Mouse (Mus musculus) cerebellum, postnatal 10 days (tissue): ENCODE data around the gene Paqr7.

ENCODE experiments used
- DNase-seq, 2 experiments: peaks; one replicate each; pipeline ENCODE4 v3.0.0; 2021; ENCODE audit warnings: mixed read lengths in 2 of 2

Paqr7 gene

DNA sequence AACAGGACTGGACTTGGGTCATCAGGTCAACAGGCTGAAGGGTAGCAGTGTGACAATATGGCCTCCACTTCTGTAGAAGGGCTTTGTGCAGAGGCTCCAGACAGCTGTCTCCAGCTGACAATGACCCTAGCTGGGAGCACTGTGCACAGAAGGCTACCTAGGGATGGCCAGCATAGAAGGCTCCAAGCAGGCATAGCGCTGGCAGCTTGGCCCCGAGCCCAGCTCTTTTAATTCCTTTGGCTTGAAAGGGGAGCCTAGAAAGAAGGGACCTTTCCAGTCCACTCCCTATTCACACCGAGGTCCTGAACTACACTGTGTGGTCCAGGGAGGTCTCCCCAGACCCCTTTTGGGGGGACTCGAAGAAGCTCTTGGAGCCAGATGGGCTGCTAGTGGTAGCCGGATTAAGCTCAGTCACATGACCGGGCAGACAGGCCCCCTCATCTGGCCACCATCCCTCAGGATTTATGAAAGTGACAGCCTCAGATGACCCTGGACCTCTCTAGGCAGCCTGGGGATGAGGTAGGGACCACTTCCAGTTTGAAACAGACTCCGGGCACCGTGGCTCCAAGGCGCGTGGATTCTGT lies 42.6 kb downstream of the Paqr7 start:
- peak; percentile 72 to 73 for DNase-seq

- DNase-seq: peak in 1 of 2 experiments; percentile 12
Measured at GRCm38 (mm10) chr4:134542726-134543125, 46.2 kb downstream of the Paqr7 start.

GRCm38 (mm10) chr4:134543261-134543660 lies 46.8 kb downstream of the Paqr7 start:
- peak; percentile 96 to 97 for DNase-seq

- DNase-seq: peak; percentile 65
Measured at GRCm38 (mm10) chr4:134546814-134547705, 50.6 kb downstream of the Paqr7 start.

DNA sequence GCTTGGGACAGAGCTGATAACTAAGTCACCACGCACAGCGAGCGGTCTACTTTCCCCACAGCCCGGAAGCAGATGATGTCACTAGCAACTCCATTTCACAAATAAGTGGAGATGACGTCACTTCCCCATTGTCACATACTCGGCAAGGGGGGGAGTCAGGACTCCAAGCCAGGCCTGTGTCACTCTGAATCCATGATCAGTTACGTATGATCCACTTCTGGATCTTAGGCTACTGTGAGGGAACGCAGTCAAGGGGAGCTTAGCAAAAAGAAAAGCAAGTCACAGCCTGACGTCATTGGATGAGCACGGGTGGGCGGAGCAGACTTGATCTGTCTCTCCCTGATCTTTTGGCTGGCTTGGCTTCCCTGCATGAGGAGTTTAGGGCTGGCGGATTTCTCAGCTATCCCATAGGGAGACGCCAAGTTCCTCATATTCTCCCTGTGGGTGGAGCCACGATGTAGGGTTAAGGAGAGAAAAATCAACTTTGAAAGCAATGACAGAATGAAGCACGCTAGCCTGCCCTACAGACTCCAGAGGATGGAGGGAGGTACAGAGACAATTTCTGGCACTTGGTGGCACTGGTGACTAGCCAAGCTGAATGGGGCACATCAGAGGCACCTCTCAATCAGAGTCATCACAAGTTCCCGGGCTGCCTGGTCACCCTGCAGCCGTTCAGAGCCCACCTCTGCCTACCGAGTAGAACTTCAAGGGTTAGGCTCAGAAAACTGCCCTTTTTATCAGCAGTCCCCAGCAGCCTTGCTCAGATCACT lies 51.9 kb downstream of the Paqr7 start:
- DNase-seq: peak in 1 of 2 experiments; percentile 55

- peak; percentile 30 to 43 for DNase-seq
Measured at GRCm38 (mm10) chr4:134549899-134550298, 53.4 kb downstream of the Paqr7 start.

GRCm38 (mm10) chr4:134551494-134552316 lies 55.2 kb downstream of the Paqr7 start, which contains the start of gene Selenon:
Gene Selenon, minus strand, starts transcription at chr4:134552166.
- peak; percentile 75 to 88 for DNase-seq

- peak in 1 of 2 experiments; percentile 52 for DNase-seq
Measured at GRCm38 (mm10) chr4:134553631-134554030, 57.1 kb downstream of the Paqr7 start.

DNA sequence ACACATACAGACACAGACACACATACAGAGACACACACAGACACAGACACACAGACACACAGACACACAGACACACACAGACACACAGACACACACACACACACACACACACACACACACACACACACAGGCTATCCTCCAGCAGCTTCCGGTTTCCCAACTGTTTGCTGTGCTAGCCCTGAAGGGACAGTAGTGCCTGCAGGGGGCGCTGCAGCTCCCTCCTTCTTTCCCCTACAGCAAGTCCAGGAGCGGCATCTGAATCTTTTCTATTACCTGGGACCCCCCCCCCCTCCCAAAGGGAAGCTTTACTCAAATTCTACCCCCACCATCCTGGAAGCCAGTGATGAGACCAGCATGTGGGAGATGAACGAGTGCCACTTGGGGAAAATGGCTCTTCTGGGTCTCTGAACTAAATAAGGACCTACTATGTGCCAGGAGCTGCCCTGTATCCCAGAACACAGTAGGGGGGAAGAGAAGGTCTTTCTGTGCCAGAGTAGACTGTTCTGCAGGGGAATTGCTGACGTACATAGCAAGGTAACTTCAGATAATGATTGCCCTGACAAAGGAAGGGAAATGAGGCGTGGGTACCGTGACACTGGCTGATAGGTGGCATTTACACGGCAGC lies 59.6 kb downstream of the Paqr7 start:
- peak; percentile 79 to 87 for DNase-seq

- DNase-seq: no peak
Measured at GRCm38 (mm10) chr4:134557626-134558249, 61.2 kb downstream of the Paqr7 start.

- DNase-seq: no peak
Measured at GRCm38 (mm10) chr4:134558570-134559113, 62.1 kb downstream of the Paqr7 start.

DNA sequence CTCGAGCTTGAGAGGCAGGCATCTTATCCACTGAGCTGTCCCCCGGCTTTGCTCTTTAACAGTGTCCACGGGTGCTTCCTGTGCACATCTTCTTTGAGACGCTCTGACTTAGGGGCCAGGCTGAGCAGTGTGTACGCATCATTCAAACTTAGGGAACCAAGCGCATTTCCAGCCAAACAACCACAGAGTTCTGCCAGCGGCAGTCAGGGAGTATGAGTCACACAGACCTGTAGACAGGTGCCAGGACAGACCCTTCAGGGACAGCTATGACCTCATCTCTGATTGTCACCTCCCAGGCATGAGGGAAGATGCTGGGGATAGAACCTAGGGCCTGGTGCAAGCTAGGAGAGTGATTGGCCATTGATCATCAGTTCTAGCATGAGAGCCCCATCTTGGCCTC lies 62.7 kb downstream of the Paqr7 start:
- no peak for DNase-seq
